Mouse (Mus musculus): ENCODE measurements around the gene Gse1. TPM values are rescaled to one million over a fixed set of nuclear protein-coding genes. Genes with fewer than 3 reads are reported as not detected.

Gene Gse1
- polyA plus RNA-seq, 1 experiment from 2014 or later: 8.7 TPM

GRCm38 (mm10) chr8:120619235-120620180 lies 391.3 kb downstream of the Gse1 start:
- Histone ChIP-seq H3K27ac (replicated peaks) (peak overlapping the region; percentile 64), H3K4me2 (no peak overlapping the region), H3K9me3 (replicated peaks) (no peaks in the 10 kb centered on the region), H3K4me3 (replicated peaks) (no peak overlapping the region), H3K36me3 (replicated peaks) (no peaks in the 10 kb centered on the region), H3K27me3 (no peaks in the 10 kb centered on the region), H3K4me1 (replicated peaks) (peaks cover 42% of the 10 kb centered on the region), H3K9ac (no peak overlapping the region)
- ATAC-seq (ENCODE audit: insufficient read depth): peak; percentile 19; the same call in 1 of the 2 replicates
- 54% methylated on average over 11 of the region's 11 CpGs for WGBS (ENCODE audit: insufficient replicate concordance)

GRCm38 (mm10) chr8:120620441-120620840 lies 392.2 kb downstream of the Gse1 start:
- WGBS (ENCODE audit: insufficient replicate concordance): 56% methylated on average over 7 of the region's 7 CpGs
- H3K4me3 ChIP-seq (replicated peaks): no peak overlapping the region
- no peaks in the 10 kb centered on the region for H3K36me3 ChIP-seq (replicated peaks)
- peaks cover 42% of the 10 kb centered on the region for H3K4me1 ChIP-seq (replicated peaks)
- H3K4me2 ChIP-seq: no peak overlapping the region
- peak overlapping the region; percentile 54; the same call in 1 of the 2 replicates for H3K27ac ChIP-seq (replicated peaks)
- no peak overlapping the region for H3K9ac ChIP-seq
- H3K9me3 ChIP-seq (replicated peaks): no peaks in the 10 kb centered on the region
- no peaks in the 10 kb centered on the region for H3K27me3 ChIP-seq
- ATAC-seq (ENCODE audit: insufficient read depth): peak; percentile 20; the same call in 1 of the 2 replicates

GRCm38 (mm10) chr8:120622161-120622560 lies 393.9 kb downstream of the Gse1 start:
- WGBS (ENCODE audit: insufficient replicate concordance): 61% methylated on average over 14 of the region's 14 CpGs
- no peak overlapping the region for H3K9ac ChIP-seq
- no peaks in the 10 kb centered on the region for H3K9me3 ChIP-seq (replicated peaks)

GRCm38 (mm10) chr8:120623608-120624007 lies 395.4 kb downstream of the Gse1 start:
- no peak overlapping the region for H3K27ac ChIP-seq (replicated peaks)

More at GRCm38 (mm10) chr8:120622161-120622560, 393.9 kb downstream of the Gse1 start:
- ATAC-seq (ENCODE audit: insufficient read depth): no peak
- Histone ChIP-seq H3K4me2 (no peak overlapping the region), H3K4me1 (replicated peaks) (peaks cover 42% of the 10 kb centered on the region), H3K27me3 (no peaks in the 10 kb centered on the region), H3K4me3 (replicated peaks) (no peak overlapping the region), H3K27ac (replicated peaks) (no peak overlapping the region), H3K36me3 (replicated peaks) (no peaks in the 10 kb centered on the region)

GRCm38 (mm10) chr8:120626461-120626860 lies 398.2 kb downstream of the Gse1 start:
- Histone ChIP-seq H3K36me3 (replicated peaks) (no peaks in the 10 kb centered on the region), H3K4me3 (replicated peaks) (no peak overlapping the region), H3K9ac (no peak overlapping the region), H3K4me1 (replicated peaks) (peaks cover 19% of the 10 kb centered on the region), H3K4me2 (no peak overlapping the region), H3K27me3 (peaks cover 17% of the 10 kb centered on the region), H3K27ac (replicated peaks) (no peak overlapping the region), H3K9me3 (replicated peaks) (no peaks in the 10 kb centered on the region)
- 66% methylated on average over 11 of the region's 11 CpGs for WGBS (ENCODE audit: insufficient replicate concordance)
- ATAC-seq (ENCODE audit: insufficient read depth): no peak

More at GRCm38 (mm10) chr8:120623608-120624007, 395.4 kb downstream of the Gse1 start:
- Histone ChIP-seq H3K9ac (no peak overlapping the region), H3K4me1 (replicated peaks) (peaks cover 35% of the 10 kb centered on the region), H3K4me3 (replicated peaks) (no peak overlapping the region), H3K4me2 (no peak overlapping the region), H3K9me3 (replicated peaks) (no peaks in the 10 kb centered on the region), H3K36me3 (replicated peaks) (no peaks in the 10 kb centered on the region), H3K27me3 (no peaks in the 10 kb centered on the region)
- WGBS (ENCODE audit: insufficient replicate concordance): 19% methylated on average over 2 of the region's 2 CpGs
- 0 out of 2 replicates have a peak, but pooled peaks have one; percentile 33 for ATAC-seq (ENCODE audit: insufficient read depth)

- peaks cover 25% of the 10 kb centered on the region for H3K27me3 ChIP-seq
- ATAC-seq (ENCODE audit: insufficient read depth): no peak
- WGBS (ENCODE audit: insufficient replicate concordance): 71% methylated on average over 5 of the region's 5 CpGs
Measured at GRCm38 (mm10) chr8:120627298-120627697, 399.0 kb downstream of the Gse1 start.

GRCm38 (mm10) chr8:120630031-120630430 lies 401.8 kb downstream of the Gse1 start:
- Histone ChIP-seq H3K27ac (replicated peaks) (no peak overlapping the region), H3K4me1 (replicated peaks) (peaks cover 15% of the 10 kb centered on the region), H3K9ac (no peak overlapping the region), H3K4me3 (replicated peaks) (no peak overlapping the region), H3K4me2 (no peak overlapping the region), H3K9me3 (replicated peaks) (no peaks in the 10 kb centered on the region), H3K27me3 (peaks cover 53% of the 10 kb centered on the region), H3K36me3 (replicated peaks) (no peaks in the 10 kb centered on the region)
- no peak for ATAC-seq (ENCODE audit: insufficient read depth)
- 55% methylated on average over 5 of the region's 5 CpGs for WGBS (ENCODE audit: insufficient replicate concordance)

More at GRCm38 (mm10) chr8:120627298-120627697, 399.0 kb downstream of the Gse1 start:
- H3K4me2 ChIP-seq: no peak overlapping the region
- H3K4me3 ChIP-seq (replicated peaks): no peak overlapping the region
- no peaks in the 10 kb centered on the region for H3K9me3 ChIP-seq (replicated peaks)
- H3K9ac ChIP-seq: no peak overlapping the region
- no peak overlapping the region for H3K27ac ChIP-seq (replicated peaks)
- peaks cover 11% of the 10 kb centered on the region for H3K4me1 ChIP-seq (replicated peaks)
- H3K36me3 ChIP-seq (replicated peaks): no peaks in the 10 kb centered on the region

- ATAC-seq (ENCODE audit: insufficient read depth): no peak
- no peaks in the 10 kb centered on the region for H3K36me3 ChIP-seq (replicated peaks)
- H3K27ac ChIP-seq (replicated peaks): no peak overlapping the region
- no peaks in the 10 kb centered on the region for H3K9me3 ChIP-seq (replicated peaks)
- peaks cover 60% of the 10 kb centered on the region for H3K27me3 ChIP-seq
- H3K4me3 ChIP-seq (replicated peaks): no peak overlapping the region
- H3K4me2 ChIP-seq: no peak overlapping the region
- H3K4me1 ChIP-seq (replicated peaks): peaks cover 15% of the 10 kb centered on the region
- WGBS (ENCODE audit: insufficient replicate concordance): 27% methylated on average over 6 of the region's 6 CpGs
- no peak overlapping the region for H3K9ac ChIP-seq
Measured at GRCm38 (mm10) chr8:120630848-120631247, 402.6 kb downstream of the Gse1 start.

Small RNA genes lying within 50 kb of the gene (microRNA-seq; reads per million reads assigned to microRNA genes)
- gene Gm22715 (not detected), gene Mir7687 (0.76 reads per million)

Other genes with a start within 250 kb of the Gse1 start
- gene Crispld2, start 236.0 kb upstream of the Gse1 start, polyA plus RNA-seq (2015; fragmentation: Nextera tagmentation; extraction: Ambion mirVana): 1.3 and 2.1 TPM in 2 replicates
- 13.9 and 17.2 TPM in 2 replicates for gene Zdhhc7, start 127.0 kb upstream of the Gse1 start, polyA plus RNA-seq (2015; fragmentation: Nextera tagmentation; extraction: Ambion mirVana)
- 2.8 and 3.4 TPM in 2 replicates for gene 6430548M08Rik, start 114.3 kb upstream of the Gse1 start, polyA plus RNA-seq (2015; fragmentation: Nextera tagmentation; extraction: Ambion mirVana)
- gene Fam92b, start 51.0 kb upstream of the Gse1 start, polyA plus RNA-seq (2015; fragmentation: Nextera tagmentation; extraction: Ambion mirVana): not detected in 2 replicates